Mouse (Mus musculus): Measurements from ENCODE around the gene Vezf1. TPM values are rescaled to one million over a fixed set of nuclear protein-coding genes. Genes with fewer than 3 reads are reported as not detected.

Gene Vezf1
- total RNA-seq, 2 experiments from 2014 or later = 39.2 to 43.5 TPM

GRCm38 (mm10) chr11:88114871-88115301 is 46.8 kb downstream of the Vezf1 start:
- intact Hi-C loops (cut with DNase I; ENCODE audit: low total_unique reads) = loop anchor here (5.0 kb wide), 1 partner anchor 37 kb away; no protein-coding TSS in a partner anchor
- DNase-seq = peak; percentile 61

- intact Hi-C loops (cut with DNase I; ENCODE audit: low total_unique reads) = loop anchor here (5.0 kb wide), 1 partner anchor 36 kb away; no protein-coding TSS in a partner anchor
- no peak for DNase-seq
Observed at GRCm38 (mm10) chr11:88116568-88116967, 48.5 kb downstream of the Vezf1 start.

- no peak for DNase-seq
- intact Hi-C loops (cut with DNase I; ENCODE audit: low total_unique reads) = loop anchor here (5.0 kb wide), 1 partner anchor 35 kb away; no protein-coding TSS in a partner anchor
Observed at GRCm38 (mm10) chr11:88117356-88118090, 49.4 kb downstream of the Vezf1 start.

GRCm38 (mm10) chr11:88118091-88118440 is 50.0 kb downstream of the Vezf1 start:
- peak; percentile 37 for DNase-seq
- intact Hi-C loops (cut with DNase I; ENCODE audit: low total_unique reads) = loop anchor here (5.0 kb wide), 1 partner anchor 34 kb away; no protein-coding TSS in a partner anchor

- intact Hi-C loops (cut with DNase I; ENCODE audit: low total_unique reads) = loop anchor here (5.0 kb wide), 1 partner anchor 33 kb away; no protein-coding TSS in a partner anchor
Observed at GRCm38 (mm10) chr11:88118817-88119642, 51.0 kb downstream of the Vezf1 start.

GRCm38 (mm10) chr11:88122545-88122944 is 54.5 kb downstream of the Vezf1 start:
- intact Hi-C loops (cut with DNase I; ENCODE audit: low total_unique reads) = no loop called here
- no peak for DNase-seq

More at GRCm38 (mm10) chr11:88118817-88119642, 51.0 kb downstream of the Vezf1 start:
- peak; percentile 87 for DNase-seq

- intact Hi-C loops (cut with DNase I; ENCODE audit: low total_unique reads) = no loop called here
- DNase-seq = no peak
Observed at GRCm38 (mm10) chr11:88123021-88123420, 54.9 kb downstream of the Vezf1 start.

- DNase-seq = no peak
- intact Hi-C loops (cut with DNase I; ENCODE audit: low total_unique reads) = no loop called here
Observed at GRCm38 (mm10) chr11:88123731-88124130, 55.7 kb downstream of the Vezf1 start.

GRCm38 (mm10) chr11:88125483-88125882 is 57.4 kb downstream of the Vezf1 start:
- DNase-seq = no peak

GRCm38 (mm10) chr11:88126306-88126793 is 58.3 kb downstream of the Vezf1 start:
- DNase-seq = no peak
- intact Hi-C loops (cut with DNase I; ENCODE audit: low total_unique reads) = no loop called here

More at GRCm38 (mm10) chr11:88125483-88125882, 57.4 kb downstream of the Vezf1 start:
- intact Hi-C loops (cut with DNase I; ENCODE audit: low total_unique reads) = no loop called here

GRCm38 (mm10) chr11:88128461-88128860 is 60.4 kb downstream of the Vezf1 start:
- intact Hi-C loops (cut with DNase I; ENCODE audit: low total_unique reads) = no loop called here
- no peak for DNase-seq

GRCm38 (mm10) chr11:88129281-88129680 is 61.2 kb downstream of the Vezf1 start:
- no peak for DNase-seq
- intact Hi-C loops (cut with DNase I; ENCODE audit: low total_unique reads) = no loop called here

GRCm38 (mm10) chr11:88129935-88130334 is 61.9 kb downstream of the Vezf1 start:
- DNase-seq = no peak
- intact Hi-C loops (cut with DNase I; ENCODE audit: low total_unique reads) = no loop called here

GRCm38 (mm10) chr11:88131847-88132246 is 63.8 kb downstream of the Vezf1 start:
- intact Hi-C loops (cut with DNase I; ENCODE audit: low total_unique reads) = no loop called here
- DNase-seq = peak; percentile 78

Other genes with a start within 250 kb of the Vezf1 start
- gene Lpo, start 240.0 kb upstream of the Vezf1 start, total RNA-seq (2021) = not detected
- 1 to 10 TPM; 1.9 to 2.3 TPM for gene Mks1, start 215.1 kb upstream of the Vezf1 start, total RNA-seq (2021)
- gene Epx, start 192.7 kb upstream of the Vezf1 start, total RNA-seq (2021) = not detected
- gene Olfr462, start 176.0 kb upstream of the Vezf1 start, total RNA-seq (2021) = not detected
- gene Olfr463, start 170.9 kb upstream of the Vezf1 start, total RNA-seq (2021) = not detected
- gene Olfr464, start 147.3 kb upstream of the Vezf1 start, total RNA-seq (2021) = not detected
- gene Dynll2, start 80.7 kb upstream of the Vezf1 start, total RNA-seq (2021) = 100 to 1,000 TPM; 134 to 138 TPM
- 10 to 100 TPM; 58.0 to 76.3 TPM for gene Srsf1, start 20.9 kb upstream of the Vezf1 start, total RNA-seq (2021)
- gene Cuedc1, start 29.8 kb downstream of the Vezf1 start, total RNA-seq (2021) = 10 to 100 TPM; 48.5 to 50.0 TPM
- 100 to 1,000 TPM; 127 to 132 TPM for gene Mrps23, start 136.1 kb downstream of the Vezf1 start, total RNA-seq (2021)
- not detected for gene Ccdc182, start 225.8 kb downstream of the Vezf1 start, total RNA-seq (2021)

Data from gastrocnemius, postnatal 14 days (tissue).